Mouse (Mus musculus) embryonic facial prominence, embryonic 14.5 days (tissue): ENCODE results near the gene Akap13. TPM values are rescaled to one million over a fixed set of nuclear protein-coding genes. Genes with fewer than 3 reads are reported as not detected.
A peak's percentile ranks its signal among the peaks of the same experiment; 100 is the strongest.
"Not testable (repeated sequence)": the region's sequence is repeated elsewhere in the genome, so short reads cannot be mapped to it uniquely, and the experiment has no call there.

Experiments
- ATAC-seq: fragments of 200-750 bp; cut with Nextera tagmentation; 2 replicates; pipeline ENCODE4 v1.8.0; 2017; ENCODE audit warnings: low read depth, moderate number of reproducible peaks, moderate TSS enrichment
- DNase-seq: peaks from one replicate; pipeline ENCODE4 v3.0.0-alpha.2; 2015; ENCODE audit warnings: low spot score
- H3K27ac ChIP-seq: fragments of 300-500 bp; sonication (generic); replicated peaks from 2 replicates; pipeline ENCODE4 v1.5.1; 2014; ENCODE audit warnings: low read depth, mild to moderate bottlenecking, low read length, moderate library complexity
- H3K27me3 ChIP-seq: fragments of 300-500 bp; sonication (generic); replicated peaks from 2 replicates; pipeline ENCODE4 v1.6.1; 2014; ENCODE audit warnings: low read length; ENCODE audit not compliant: control insufficient read depth, insufficient read depth
- H3K36me3 ChIP-seq: fragments of 300-500 bp; sonication (generic); 2 replicates; pipeline ENCODE4 v1.6.1; 2014; ENCODE audit warnings: low read length, mixed read lengths; ENCODE audit not compliant: control insufficient read depth, insufficient read depth
- H3K4me1 ChIP-seq: fragments of 300-500 bp; sonication (generic); 2 replicates; pipeline ENCODE4 v1.6.1; 2014; ENCODE audit warnings: antibody characterized with exemption, low read length; ENCODE audit not compliant: control insufficient read depth, insufficient read depth
- H3K4me2 ChIP-seq: fragments of 300-500 bp; sonication (generic); 2 replicates; pipeline ENCODE4 v1.6.1; 2014; ENCODE audit warnings: low read depth, mild to moderate bottlenecking, low read length, moderate library complexity, mixed read lengths
- H3K4me3 ChIP-seq: fragments of 300-500 bp; sonication (generic); 2 replicates; pipeline ENCODE4 v1.5.1; 2014; ENCODE audit warnings: low read depth, mild to moderate bottlenecking, low read length
- H3K9ac ChIP-seq: fragments of 300-500 bp; sonication (generic); 2 replicates; pipeline ENCODE4 v1.6.1; 2014; ENCODE audit warnings: low read depth, mild to moderate bottlenecking, low read length, moderate library complexity, mixed read lengths
- H3K9me3 ChIP-seq: fragments of 300-500 bp; sonication (generic); 2 replicates; pipeline ENCODE4 v1.6.1; 2016; ENCODE audit warnings: low read length; ENCODE audit not compliant: control insufficient read depth
- WGBS: fragments of 180-500 bp; shearing (Covaris S2); extraction: QIAGEN DNeasy Blood & Tissue Kit; methylation state at CpG from one replicate; pipeline ENCODE4 v1.1.7; 2014; 5-methylcytosine and 5-hydroxymethylcytosine counted together
- polyA plus RNA-seq: library from polyadenylated mRNA; unstranded; fragments of >200 nt; fragmentation: Nextera tagmentation; extraction: Ambion mirVana; gene quantifications from 2 replicates; pipeline ENCODE4 v1.2.1, GENCODE M21; 2014

Akap13 gene
- polyA plus RNA-seq, 1 experiment from 2014 or later: 57.3 TPM

- H3K27me3 ChIP-seq: no peaks in the 10 kb centered on the region
- H3K4me2 ChIP-seq: no peak overlapping the region
- H3K9ac ChIP-seq: no peak overlapping the region
- ATAC-seq: peak; percentile 44; the same call in 1 of the 2 replicates
- no peak overlapping the region for H3K27ac ChIP-seq
- 58% methylated on average over 8 of the region's 8 CpGs for WGBS
- no peak overlapping the region for H3K4me3 ChIP-seq
- DNase-seq: no peak
- H3K36me3 ChIP-seq: peaks cover 48% of the 10 kb centered on the region
- H3K9me3 ChIP-seq: no peaks in the 10 kb centered on the region
- no peaks in the 10 kb centered on the region for H3K4me1 ChIP-seq
Measured at GRCm38 (mm10) chr7:75754587-75755499, 299.5 kb downstream of the Akap13 start.

GRCm38 (mm10) chr7:75755861-75756449 lies 300.6 kb downstream of the Akap13 start:
- no peak overlapping the region for H3K4me2 ChIP-seq
- H3K36me3 ChIP-seq: peaks cover 37% of the 10 kb centered on the region
- ATAC-seq (no peak), DNase-seq (no peak)
- no peaks in the 10 kb centered on the region for H3K27me3 ChIP-seq
- H3K9me3 ChIP-seq: no peaks in the 10 kb centered on the region
- WGBS: 82% methylated on average over 8 of the region's 8 CpGs
- H3K4me3 ChIP-seq: no peak overlapping the region
- H3K27ac ChIP-seq: no peak overlapping the region
- no peaks in the 10 kb centered on the region for H3K4me1 ChIP-seq
- no peak overlapping the region for H3K9ac ChIP-seq

GRCm38 (mm10) chr7:75759992-75760514 lies 304.7 kb downstream of the Akap13 start:
- ATAC-seq (no peak), DNase-seq (no peak)
- H3K27ac ChIP-seq: no peak overlapping the region
- H3K9ac ChIP-seq: no peak overlapping the region
- no peaks in the 10 kb centered on the region for H3K27me3 ChIP-seq
- H3K36me3 ChIP-seq: no peaks in the 10 kb centered on the region
- no peaks in the 10 kb centered on the region for H3K9me3 ChIP-seq
- WGBS: 76% methylated on average over 7 of the region's 7 CpGs
- H3K4me1 ChIP-seq: no peaks in the 10 kb centered on the region
- H3K4me3 ChIP-seq: no peak overlapping the region
- H3K4me2 ChIP-seq: no peak overlapping the region

- H3K9me3 ChIP-seq, H3K4me3 ChIP-seq, H3K4me1 ChIP-seq, H3K9ac ChIP-seq, ATAC-seq, H3K27ac ChIP-seq, H3K27me3 ChIP-seq, H3K36me3 ChIP-seq, DNase-seq, H3K4me2 ChIP-seq: not testable (repeated sequence)
- 68% methylated on average over 4 of the region's 4 CpGs for WGBS
Measured at GRCm38 (mm10) chr7:75760661-75761319, 305.5 kb downstream of the Akap13 start.

GRCm38 (mm10) chr7:75762225-75762624 lies 306.9 kb downstream of the Akap13 start:
- DNase-seq: not testable (repeated sequence)

GRCm38 (mm10) chr7:75767080-75767769 lies 311.9 kb downstream of the Akap13 start:
- not testable (repeated sequence) for H3K9ac ChIP-seq, H3K4me1 ChIP-seq, H3K4me3 ChIP-seq, H3K4me2 ChIP-seq, H3K27me3 ChIP-seq, H3K9me3 ChIP-seq, DNase-seq, H3K27ac ChIP-seq, ATAC-seq
- H3K36me3 ChIP-seq: peaks cover 11% of the 10 kb centered on the region; the same call in 1 of the 2 replicates
- no CpG with 5 or more reads among the region's 5 CpGs for WGBS

More at GRCm38 (mm10) chr7:75762225-75762624, 306.9 kb downstream of the Akap13 start:
- not testable (repeated sequence) for H3K36me3 ChIP-seq, H3K4me3 ChIP-seq, H3K27ac ChIP-seq, H3K9ac ChIP-seq, ATAC-seq, H3K9me3 ChIP-seq, H3K27me3 ChIP-seq, H3K4me1 ChIP-seq, H3K4me2 ChIP-seq
- 71% methylated on average over 2 of the region's 2 CpGs for WGBS

- no peak for ATAC-seq
- 83% methylated on average over 2 of the region's 2 CpGs for WGBS
- Histone ChIP-seq H3K27ac (no peak overlapping the region), H3K4me2 (no peak overlapping the region), H3K9me3 (no peaks in the 10 kb centered on the region), H3K4me1 (no peaks in the 10 kb centered on the region), H3K27me3 (no peaks in the 10 kb centered on the region), H3K9ac (no peak overlapping the region), H3K36me3 (peaks cover 11% of the 10 kb centered on the region; the same call in 1 of the 2 replicates), H3K4me3 (no peak overlapping the region)
- DNase-seq: no peak
Measured at GRCm38 (mm10) chr7:75768169-75768568, 312.8 kb downstream of the Akap13 start.

- H3K27ac ChIP-seq: no peak overlapping the region
- ATAC-seq: no peak
- H3K27me3 ChIP-seq: no peaks in the 10 kb centered on the region
- no peak overlapping the region for H3K4me2 ChIP-seq
- WGBS: 90% methylated on average over 9 of the region's 9 CpGs
- H3K4me3 ChIP-seq: no peak overlapping the region
- H3K9me3 ChIP-seq: no peaks in the 10 kb centered on the region
- H3K4me1 ChIP-seq: no peaks in the 10 kb centered on the region
- peaks cover 11% of the 10 kb centered on the region; the same call in 1 of the 2 replicates for H3K36me3 ChIP-seq
- no peak overlapping the region for H3K9ac ChIP-seq
- no peak for DNase-seq
Measured at GRCm38 (mm10) chr7:75769909-75770308, 314.6 kb downstream of the Akap13 start.
